Mouse (Mus musculus) cerebellum, adult 11-12 months (tissue): ENCODE results near the gene Rasa4.
A peak's percentile ranks its signal among the peaks of the same experiment; 100 is the strongest.
"Not testable (repeated sequence)": the region's sequence is repeated elsewhere in the genome, so short reads cannot be mapped to it uniquely, and the experiment has no call there.

Source experiments
- DNase-seq: peaks from one replicate; pipeline ENCODE4 v3.0.0; 2022

The Rasa4 gene

DNA sequence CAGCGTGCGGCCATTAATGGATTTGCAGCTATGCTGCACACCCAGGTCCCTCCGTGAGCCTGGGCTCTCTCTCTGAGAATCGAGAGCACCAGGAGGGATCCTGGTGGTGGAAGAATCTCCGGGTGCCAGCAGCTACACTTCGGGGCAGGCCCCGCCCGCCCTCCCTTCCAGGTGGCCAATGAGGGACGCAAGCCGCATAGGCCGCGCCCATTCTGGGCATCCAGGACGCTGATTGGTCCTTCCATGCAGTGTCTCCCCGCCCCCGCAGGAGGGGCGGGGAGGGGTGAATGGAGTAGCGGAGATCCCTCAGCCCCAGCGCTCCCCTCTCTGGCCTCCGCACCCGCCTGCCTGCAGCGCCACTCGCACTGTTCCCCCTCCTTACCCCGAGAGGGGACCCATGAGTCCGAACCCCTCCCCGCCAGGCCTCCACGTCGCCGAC is at the start of gene Rasa4:
Gene Rasa4, plus strand, starts transcription at position 248 of the 439 bp plus-strand sequence.
- peak; percentile 94 for DNase-seq

DNA sequence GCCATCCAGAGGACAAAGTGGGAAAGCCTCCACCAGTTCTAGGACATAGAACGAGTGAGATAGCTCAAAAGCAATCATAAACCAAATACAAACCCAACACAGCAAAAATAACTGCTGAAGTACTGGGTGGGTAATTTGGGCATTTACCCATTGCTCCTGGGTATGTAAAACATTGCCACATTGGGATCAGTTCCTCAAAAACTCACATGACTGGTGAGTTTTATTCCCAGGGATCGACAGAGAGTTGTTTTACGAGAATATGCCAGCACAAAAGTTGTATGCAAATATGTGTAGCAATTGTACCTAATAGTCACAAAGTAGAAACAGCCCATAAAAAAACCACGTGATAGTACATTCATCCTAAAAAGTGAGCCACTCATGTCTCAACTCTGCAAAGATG is 48.8 kb upstream of the Rasa4 start:
- DNase-seq, result no peak

GRCm38 (mm10) chr5:136035285-136035684 is 48.4 kb upstream of the Rasa4 start:
- DNase-seq, result no peak

GRCm38 (mm10) chr5:136036667-136037066 is 47.0 kb upstream of the Rasa4 start:
- DNase-seq, result no peak

DNA sequence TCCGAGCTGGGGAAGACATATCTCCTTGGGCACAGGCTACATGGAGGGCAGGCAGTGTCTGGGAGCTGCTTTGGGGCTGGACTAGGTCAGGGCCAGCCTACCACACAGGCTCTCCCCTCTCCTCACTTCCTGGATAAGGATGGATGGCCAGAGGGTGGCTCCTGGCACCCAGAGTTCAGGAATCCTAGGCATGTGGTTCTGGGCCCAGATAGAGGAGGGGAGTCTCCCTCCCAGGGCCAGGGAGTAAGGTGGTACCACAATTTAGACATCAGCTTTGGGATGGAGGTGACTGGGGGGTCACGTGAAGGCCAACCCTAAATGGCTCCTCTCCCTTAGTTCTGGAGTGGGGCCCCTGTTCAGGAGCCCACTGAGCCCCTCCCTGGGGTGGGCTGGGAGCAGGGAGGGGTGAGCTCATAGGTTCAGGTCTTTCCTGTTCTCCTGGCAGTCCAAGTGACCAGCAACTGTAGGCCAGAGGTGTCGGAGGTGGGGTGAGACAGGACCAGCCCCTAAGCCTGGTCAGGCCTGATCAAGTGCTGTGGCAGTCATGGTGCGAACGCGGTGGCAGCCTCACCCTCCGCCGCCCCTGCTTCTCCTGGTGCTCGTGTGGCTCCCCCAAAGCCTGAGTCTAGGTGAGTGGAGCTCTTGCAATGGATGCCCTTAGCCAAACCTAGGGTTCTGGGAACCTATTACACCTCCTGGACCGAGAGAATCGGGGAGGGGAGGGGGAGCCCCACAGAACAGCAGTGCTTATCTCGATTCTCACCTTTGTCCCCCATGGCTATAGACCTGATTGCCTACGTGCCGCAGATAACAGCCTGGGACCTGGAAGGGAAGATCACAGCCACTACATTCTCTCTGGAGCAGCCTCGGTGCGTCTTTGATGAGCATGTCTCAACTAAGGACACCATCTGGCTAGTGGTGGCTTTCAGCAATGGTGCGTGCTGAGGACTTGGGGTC is 45.2 kb upstream of the Rasa4 start, which contains the start of gene Upk3b:
Gene Upk3b, plus strand, starts transcription at position 239 of the 957 bp plus-strand sequence.
- DNase-seq, result no peak

- DNase-seq, result no peak
Measured at GRCm38 (mm10) chr5:136040210-136040609, 43.5 kb upstream of the Rasa4 start.

DNA sequence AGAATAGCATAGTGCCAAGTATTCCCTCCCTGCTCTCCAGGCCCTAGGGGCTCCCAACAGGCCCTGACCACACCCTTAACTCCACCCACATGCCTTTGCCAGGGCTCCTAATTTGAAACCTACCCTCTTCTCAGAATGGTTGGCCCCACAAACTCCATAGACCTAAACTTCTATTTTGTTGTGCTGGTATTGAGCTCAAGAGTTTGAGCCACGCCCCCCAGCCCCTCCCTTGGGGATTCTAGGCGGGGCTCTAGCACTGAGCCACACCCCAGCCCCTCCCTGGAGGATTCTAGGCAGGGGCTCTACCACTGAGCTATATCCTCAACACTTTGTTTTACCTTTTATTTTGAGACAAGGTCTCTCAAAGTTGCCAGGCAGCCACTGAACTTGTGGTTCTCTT is 42.5 kb upstream of the Rasa4 start:
- DNase-seq, result no peak

DNA sequence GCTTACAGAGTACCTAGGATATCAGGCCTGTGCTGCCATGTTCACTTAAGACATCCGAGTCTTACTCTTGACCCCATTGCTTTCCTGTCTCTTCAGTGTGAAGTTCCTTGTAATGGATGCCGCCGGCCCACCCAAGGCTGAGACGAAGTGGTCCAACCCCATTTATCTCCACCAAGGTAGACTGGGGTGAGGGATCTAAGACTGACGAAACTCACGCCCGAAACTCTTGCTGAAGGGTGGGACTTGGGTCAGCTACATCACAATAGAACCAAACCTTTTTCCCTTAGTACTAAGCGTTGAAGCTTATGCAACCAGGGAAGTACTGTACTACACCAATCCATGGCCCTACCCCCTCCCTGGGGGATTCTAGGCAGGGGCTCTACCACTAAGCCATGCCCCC is 42.0 kb upstream of the Rasa4 start:
- no peak for DNase-seq

GRCm38 (mm10) chr5:136044865-136045264 is 38.9 kb upstream of the Rasa4 start:
- DNase-seq, result no peak

- no peak for DNase-seq
Measured at GRCm38 (mm10) chr5:136045408-136045807, 38.3 kb upstream of the Rasa4 start.

GRCm38 (mm10) chr5:136045987-136046386 is 37.7 kb upstream of the Rasa4 start:
- peak; percentile 61 for DNase-seq

DNA sequence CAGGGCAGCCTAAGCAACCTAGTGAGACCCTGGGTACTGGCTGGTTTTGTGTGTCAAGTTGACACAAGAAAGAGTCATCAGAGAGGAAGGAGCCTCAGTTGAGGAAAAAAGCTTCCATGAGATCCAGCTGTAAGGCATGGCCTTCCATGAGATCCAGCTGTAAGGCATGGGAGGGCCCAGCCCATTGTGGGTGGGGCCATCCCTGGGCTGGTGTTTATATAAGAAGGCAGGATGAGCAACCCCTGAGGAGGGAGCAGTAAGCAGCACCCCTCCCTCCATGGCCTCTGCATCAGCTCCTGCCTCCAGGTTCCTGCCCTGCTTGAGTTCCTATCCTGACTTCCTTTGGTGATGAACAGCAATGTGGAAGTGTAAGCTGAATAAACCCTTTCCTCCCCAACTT is 35.2 kb upstream of the Rasa4 start:
- DNase-seq, result not testable (repeated sequence)

DNA sequence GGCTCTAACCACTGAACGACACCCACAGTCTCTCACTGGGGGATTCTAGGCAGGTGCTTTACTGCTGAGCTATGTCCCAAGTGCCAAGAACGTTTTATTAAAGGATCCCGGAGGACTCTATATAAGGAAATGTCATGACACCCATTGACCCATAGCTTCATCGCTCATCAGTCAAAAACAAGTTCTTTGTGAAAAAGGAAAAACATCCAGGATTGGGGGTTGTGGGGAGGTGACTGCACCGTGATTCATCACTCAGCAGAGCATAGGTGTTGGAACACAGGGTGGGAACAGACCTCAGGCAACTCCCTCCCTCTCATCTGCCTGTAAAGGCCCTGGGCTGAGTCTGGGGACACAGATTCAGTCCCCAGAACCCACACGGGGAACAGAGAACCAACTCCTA is 33.8 kb upstream of the Rasa4 start:
- DNase-seq, result no peak

- no peak for DNase-seq
Measured at GRCm38 (mm10) chr5:136051231-136052085, 32.3 kb upstream of the Rasa4 start.

GRCm38 (mm10) chr5:136052861-136053655 is 30.7 kb upstream of the Rasa4 start:
- no peak for DNase-seq

DNA sequence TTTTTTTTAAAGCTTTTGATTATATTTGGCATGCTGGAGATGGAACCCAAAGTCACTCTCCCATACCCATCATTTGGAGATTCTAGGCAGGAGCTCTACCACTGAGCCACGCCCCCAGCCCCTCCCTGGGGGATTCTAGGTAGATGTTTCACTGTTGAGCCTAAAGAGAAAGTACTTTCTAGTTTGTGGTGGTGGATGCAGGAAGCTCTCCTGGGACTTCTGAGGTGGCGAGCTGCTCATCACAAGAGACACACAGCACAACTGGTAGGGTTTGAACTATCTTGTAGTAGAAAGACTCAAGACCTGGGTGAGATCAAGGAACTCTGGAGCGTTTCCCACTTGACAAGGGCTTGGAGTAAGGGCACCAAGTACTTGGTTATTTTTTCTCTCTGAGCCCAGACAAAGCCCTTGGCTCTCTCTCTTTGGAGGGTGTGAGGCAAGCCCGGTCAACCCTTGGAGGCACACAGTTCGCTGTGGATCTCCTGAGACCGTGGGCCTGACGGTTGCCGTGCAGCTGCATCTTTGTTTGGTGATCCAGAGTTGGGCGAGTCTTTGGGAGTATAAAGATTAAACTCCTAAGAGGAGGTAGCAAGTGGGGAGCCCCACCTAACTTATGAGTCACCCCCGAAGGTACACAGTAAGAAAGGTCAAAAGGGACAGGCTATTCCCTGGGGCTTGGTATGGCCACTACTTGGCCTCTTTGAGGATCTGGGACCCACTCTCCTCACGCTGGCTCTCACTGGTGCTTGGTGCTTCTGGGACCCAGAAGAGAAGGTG is 29.2 kb upstream of the Rasa4 start, which contains the start of gene Upk3bl:
Gene Upk3bl, plus strand, starts transcription at position 192 of the 777 bp plus-strand sequence.
- no peak for DNase-seq

DNA sequence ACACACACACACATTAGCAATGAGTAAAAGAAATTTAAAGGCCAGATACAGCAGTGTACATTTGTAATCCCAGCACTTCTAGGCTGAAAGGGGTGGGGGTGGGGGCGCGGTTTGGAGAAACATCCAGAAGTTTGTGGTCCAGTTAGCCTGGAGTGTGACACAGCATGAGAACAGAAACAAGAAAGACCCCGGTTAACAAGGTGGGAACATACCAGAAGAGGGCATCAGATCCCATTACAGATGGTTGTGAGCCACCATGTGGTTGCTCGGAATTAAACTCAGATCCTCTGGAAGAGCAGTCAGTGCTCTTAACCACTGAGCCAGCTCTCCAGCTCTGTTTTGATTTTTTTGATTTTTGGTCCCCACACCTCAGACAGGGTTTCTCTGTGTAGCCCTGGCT is 27.7 kb upstream of the Rasa4 start:
- DNase-seq, result no peak

- DNase-seq, result no peak
Measured at GRCm38 (mm10) chr5:136057085-136057484, 26.6 kb upstream of the Rasa4 start.

- DNase-seq, result peak; percentile 48
Measured at GRCm38 (mm10) chr5:136061567-136061966, 22.1 kb upstream of the Rasa4 start.

GRCm38 (mm10) chr5:136063920-136064319 is 19.8 kb upstream of the Rasa4 start:
- DNase-seq, result no peak

- not testable (repeated sequence) for DNase-seq
Measured at GRCm38 (mm10) chr5:136066404-136067148, 17.1 kb upstream of the Rasa4 start.
